ENCODE assay signal across 8 mouse cellular contexts in the genomic region with DNA sequence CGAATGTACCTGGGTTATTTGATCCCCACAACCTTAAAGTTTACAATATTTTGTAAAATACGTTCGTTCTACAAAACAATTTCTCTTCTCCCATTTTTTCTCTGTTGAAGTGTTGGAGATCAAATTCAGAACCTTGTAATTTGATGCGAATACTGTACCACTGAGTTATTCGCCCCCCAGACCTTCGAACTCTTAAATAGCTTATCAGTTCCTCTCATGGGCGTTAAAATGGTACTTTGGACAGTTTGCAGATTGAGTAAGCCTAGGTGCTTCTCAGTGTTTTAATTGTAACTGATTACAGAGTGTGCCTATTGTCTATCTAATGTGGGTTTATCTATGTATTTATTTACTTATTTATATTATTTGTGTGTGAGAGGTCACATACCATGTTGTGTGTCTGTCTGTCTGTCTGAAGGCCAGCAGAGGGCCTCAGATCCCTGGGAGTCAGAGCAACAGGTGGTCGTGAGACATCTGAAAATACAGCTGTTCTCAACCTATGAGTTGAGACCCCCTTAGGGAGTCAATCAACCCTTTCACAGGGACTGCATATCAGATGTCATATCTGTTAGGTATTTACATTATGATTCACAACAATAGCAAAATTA. TPM values are rescaled to one million over a fixed set of nuclear protein-coding genes. Genes with fewer than 3 reads are reported as not detected.
DNase-seq lines count a peak whose midpoint lies in the region; ATAC-seq and TF ChIP-seq lines count a peak whose summit lies in the region.

No protein-coding gene starts in this region.

- H3K4me2 ChIP-seq in forebrain, postnatal 0 days (ENCODE audit: low read depth) = no peak overlapping the region
- no peak overlapping the region for H3K4me2 ChIP-seq in forebrain, embryonic 13.5 days
- peak overlapping the region; percentile 26; the same call in 1 of the 2 replicates for H3K4me2 ChIP-seq in limb, embryonic 13.5 days (replicated peaks)

- ATAC-seq in forebrain, postnatal 0 days = no peak
- ATAC-seq in forebrain, embryonic 13.5 days = no peak
- no peak for ATAC-seq in limb, embryonic 13.5 days (ENCODE audit: low FRiP score, low read depth)

- WGBS in forebrain, postnatal 0 days = 77% methylated on average over 8 of the region's 8 CpGs
- 79% methylated on average over 8 of the region's 8 CpGs for WGBS in forebrain, embryonic 13.5 days
- 78% methylated on average over 8 of the region's 8 CpGs for WGBS in thymus, adult 2 months
- WGBS in limb, embryonic 13.5 days = 68% methylated on average over 8 of the region's 8 CpGs

- no peak for TF ChIP-seq POLR2A in thymus, adult 2 months (IDR thresholded peaks at IDR 0.05; ENCODE audit: control insufficient read depth, extremely low read depth, insufficient read depth, low read length, poor library complexity)

- intact Hi-C loops in left cerebral cortex, postnatal 10 days (cut with DNase I) = no loop called here

- H3K9me3 ChIP-seq in forebrain, postnatal 0 days (ENCODE audit: low read length) = no peaks in the 10 kb centered on the region
- H3K9me3 ChIP-seq in forebrain, embryonic 13.5 days (replicated peaks) = no peaks in the 10 kb centered on the region
- no peaks in the 10 kb centered on the region for H3K9me3 ChIP-seq in limb, embryonic 13.5 days

- no peak for DNase-seq in forebrain, postnatal 0 days
- DNase-seq in thymus, adult 2 months = peak; percentile 14
- no peak for DNase-seq in thymus, postnatal 25 days
- DNase-seq in ovary, postnatal 36 days (ENCODE audit: low spot score) = no peak
- no peak for DNase-seq in lung, postnatal 36 days
- DNase-seq in left cerebral cortex, postnatal 10 days (ENCODE audit: extremely low spot score in 1 of 2, low spot score in 2 of 2) = no peak

- no peaks in the 10 kb centered on the region for H3K36me3 ChIP-seq in forebrain, postnatal 0 days (ENCODE audit: insufficient read depth)
- no peaks in the 10 kb centered on the region for H3K36me3 ChIP-seq in forebrain, embryonic 13.5 days (ENCODE audit: poor library complexity, severe bottlenecking)
- no peaks in the 10 kb centered on the region for H3K36me3 ChIP-seq in thymus, adult 2 months (ENCODE audit: control insufficient read depth, insufficient read depth, low read length)
- no peaks in the 10 kb centered on the region for H3K36me3 ChIP-seq in limb, embryonic 13.5 days

- peak; percentile 24; the same call in 1 of the 2 replicates for TF ChIP-seq CTCF in forebrain, postnatal 0 days (IDR thresholded peaks at IDR 0.05; ENCODE audit: low read depth)
- no peak for TF ChIP-seq CTCF in thymus, adult 2 months (IDR thresholded peaks at IDR 0.05; ENCODE audit: borderline replicate concordance, control insufficient read depth, extremely low read depth, insufficient read depth, low read length, poor library complexity)

- no peak overlapping the region for H3K27ac ChIP-seq in forebrain, postnatal 0 days (ENCODE audit: low read depth, low read length)
- H3K27ac ChIP-seq in forebrain, embryonic 13.5 days = no peak overlapping the region
- no peak overlapping the region for H3K27ac ChIP-seq in thymus, adult 2 months (ENCODE audit: control insufficient read depth, insufficient read depth, low read length)
- H3K27ac ChIP-seq in limb, embryonic 13.5 days = no peak overlapping the region

- no peak overlapping the region for H3K9ac ChIP-seq in forebrain, postnatal 0 days
- H3K9ac ChIP-seq in forebrain, embryonic 13.5 days = no peak overlapping the region
- H3K9ac ChIP-seq in limb, embryonic 13.5 days = no peak overlapping the region

- no peaks in the 10 kb centered on the region for H3K27me3 ChIP-seq in forebrain, postnatal 0 days (ENCODE audit: insufficient read depth, low read length)
- H3K27me3 ChIP-seq in forebrain, embryonic 13.5 days = no peaks in the 10 kb centered on the region
- no peaks in the 10 kb centered on the region for H3K27me3 ChIP-seq in thymus, adult 2 months (ENCODE audit: control insufficient read depth, insufficient read depth, low read length)
- H3K27me3 ChIP-seq in limb, embryonic 13.5 days = no peaks in the 10 kb centered on the region

- H3K4me1 ChIP-seq in forebrain, postnatal 0 days (ENCODE audit: insufficient read depth) = 0 out of 2 replicates have a peak, but pooled peaks cover 6% of the 10 kb centered on the region
- peaks cover 16% of the 10 kb centered on the region for H3K4me1 ChIP-seq in forebrain, embryonic 13.5 days
- H3K4me1 ChIP-seq in thymus, adult 2 months (replicated peaks; ENCODE audit: control insufficient read depth, insufficient read depth, low read length) = peaks cover 4% of the 10 kb centered on the region
- H3K4me1 ChIP-seq in limb, embryonic 13.5 days = peaks cover 16% of the 10 kb centered on the region

- H3K4me3 ChIP-seq in forebrain, postnatal 0 days (ENCODE audit: low read depth, low read length) = no peak overlapping the region
- no peak overlapping the region for H3K4me3 ChIP-seq in forebrain, embryonic 13.5 days
- no peak overlapping the region for H3K4me3 ChIP-seq in thymus, adult 2 months (ENCODE audit: control insufficient read depth, insufficient read depth, low read length)
- no peak overlapping the region for H3K4me3 ChIP-seq in limb, embryonic 13.5 days

RNA-seq across cellular contexts. Expression of gene Adss, which starts 0.9 kb away (rescaled TPM):
- 97.1 and 106 TPM in 2 replicates for total RNA-seq in forebrain, postnatal 0 days (2014; rRNA removed)
- polyA plus RNA-seq in forebrain, postnatal 0 days (2015; fragmentation: Nextera tagmentation; extraction: Ambion mirVana) = 58.0 and 59.1 TPM in 2 replicates
- polyA plus RNA-seq in forebrain, embryonic 13.5 days (2015; fragmentation: Nextera tagmentation; extraction: Ambion mirVana) = 43.9 and 45.6 TPM in 2 replicates
- polyA plus RNA-seq in thymus, adult 2 months (2012; rRNA removed) = 26.1 and 26.8 TPM in 2 replicates
- polyA plus RNA-seq in limb, embryonic 13.5 days (2015; fragmentation: Nextera tagmentation; extraction: Ambion mirVana) = 55.9 TPM in 2 replicates
- total RNA-seq in left cerebral cortex, postnatal 10 days (2021) = 10 to 100 TPM; 94.1 to 95.3 TPM
